Mouse (Mus musculus) megakaryocyte-erythroid progenitor cell, adult 5-6 weeks (primary cell): ENCODE results near the gene Edn3. TPM values are rescaled to one million over a fixed set of nuclear protein-coding genes. Genes with fewer than 3 reads are reported as not detected.

Source experiments
- ATAC-seq: replicated peaks from 2 replicates; pipeline ENCODE4 v1.8.0; 2016; ENCODE audit warnings: mild to moderate bottlenecking, inconsistent platforms; ENCODE audit not compliant: severe bottlenecking, poor library complexity, low FRiP score, low TSS enrichment
- total RNA-seq, 2 experiments: library from RNA; stranded (forward) in 1 of 2; stranded (reverse) in 1 of 2; fragments of 200-1000, 215-1000 nt in 1 of 2; fragments of >200 nt in 1 of 2; fragmentation: Nextera tagmentation in 1 of 2; gene quantifications; 2 replicates each; pipeline ENCODE4 v1.2.3; 2014 to 2017

Edn3 gene
- total RNA-seq, 2 experiments from 2014 or later: not detected

DNA sequence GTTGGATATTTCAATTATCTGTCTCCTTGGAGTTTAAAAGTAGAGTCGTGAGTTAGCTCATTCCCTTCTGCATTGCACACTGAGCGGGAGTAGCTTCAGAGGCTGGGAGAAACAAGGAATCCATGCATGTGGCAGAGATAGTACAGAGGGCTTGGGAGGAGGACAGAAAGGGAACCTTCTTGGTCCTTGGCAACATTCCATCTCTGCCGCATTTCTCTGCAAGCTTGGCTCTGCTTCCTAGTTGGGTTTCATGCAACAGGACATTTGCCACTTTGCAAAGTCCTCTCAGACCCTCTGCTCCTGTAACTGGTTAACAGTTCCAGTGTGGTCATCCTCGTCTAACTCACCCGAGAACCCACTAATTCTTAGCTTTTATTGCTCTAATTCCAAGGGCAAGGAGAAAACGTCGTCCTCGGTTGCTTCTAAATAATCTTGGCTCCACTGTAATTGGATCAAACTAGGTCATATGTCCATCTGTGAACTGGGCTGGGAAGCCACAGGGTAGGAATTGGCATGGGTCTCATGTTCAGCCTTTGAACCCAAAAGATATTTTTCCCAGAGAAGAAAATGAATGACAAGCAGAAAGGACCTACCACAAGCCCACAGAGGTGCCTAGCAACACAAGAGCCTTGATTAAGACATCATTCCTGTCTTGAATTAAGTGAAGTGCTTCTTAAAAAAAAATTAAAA lies 32.2 kb downstream of the Edn3 start:
- no peak for ATAC-seq

- no peak for ATAC-seq
Measured at GRCm38 (mm10) chr2:174793181-174793580, 32.8 kb downstream of the Edn3 start.

DNA sequence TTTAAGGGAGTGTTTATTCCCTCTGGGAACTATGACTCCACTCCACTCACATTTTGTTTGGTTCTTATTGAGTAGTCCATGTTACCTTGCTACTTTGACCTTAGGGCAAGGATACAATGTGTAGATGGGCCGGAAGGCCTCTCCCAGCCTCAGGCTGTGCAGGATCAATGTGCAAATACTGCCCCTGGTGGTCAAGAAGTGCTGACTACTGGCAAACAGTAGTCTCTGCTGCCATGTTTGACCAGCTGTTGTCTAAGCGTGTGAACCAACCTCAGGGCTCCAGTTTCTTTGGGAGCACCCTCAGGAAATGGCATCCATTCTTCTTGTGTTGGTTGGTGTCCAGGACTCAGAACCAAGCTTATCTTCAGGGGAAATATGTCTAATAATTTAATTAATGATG lies 36.6 kb downstream of the Edn3 start:
- 0 out of 2 replicates have a peak, but pooled peaks have one; percentile 26 for ATAC-seq

GRCm38 (mm10) chr2:174797495-174798068 lies 37.2 kb downstream of the Edn3 start:
- no peak for ATAC-seq

GRCm38 (mm10) chr2:174802453-174802852 lies 42.0 kb downstream of the Edn3 start:
- ATAC-seq: no peak

- ATAC-seq: no peak
Measured at GRCm38 (mm10) chr2:174803661-174804060, 43.2 kb downstream of the Edn3 start.

DNA sequence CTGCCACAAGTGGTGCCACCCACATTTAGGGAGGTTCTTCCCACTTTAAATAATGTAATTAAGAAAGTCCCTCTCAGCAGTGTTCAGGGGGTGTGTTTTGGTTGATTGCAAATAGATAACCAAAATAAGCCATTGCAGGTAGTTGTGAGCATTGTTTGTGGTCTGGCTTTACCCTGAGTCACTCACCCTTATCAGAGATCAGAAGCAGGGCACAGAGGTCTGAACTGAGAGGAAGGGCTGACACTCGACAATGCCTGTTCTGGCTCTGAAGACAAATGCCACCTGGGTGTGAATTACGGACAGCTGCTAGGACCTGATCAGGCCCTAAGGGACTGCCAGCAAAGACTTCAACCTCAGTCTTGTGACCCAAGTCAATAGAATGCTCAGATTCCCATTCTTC lies 47.5 kb downstream of the Edn3 start:
- peak; percentile 64 for ATAC-seq

DNA sequence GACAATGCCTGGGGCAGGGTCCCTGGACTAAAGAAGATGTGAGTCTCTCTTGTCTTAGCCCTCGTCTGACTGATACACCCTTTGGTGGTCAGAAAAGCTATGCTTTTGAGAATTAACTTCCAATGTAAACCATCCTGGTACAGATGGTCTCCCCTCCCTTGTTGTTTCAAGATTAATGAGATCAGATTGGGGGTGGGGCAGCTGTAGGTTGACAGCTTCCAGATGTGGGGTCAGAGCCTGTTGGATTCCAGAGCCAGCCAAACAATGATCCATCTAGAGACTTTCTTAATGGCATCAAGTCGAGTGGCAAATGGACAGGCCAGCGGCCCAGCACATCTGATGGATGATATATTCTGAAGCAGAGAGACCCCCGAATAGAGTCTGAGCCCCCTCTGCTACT lies 48.9 kb downstream of the Edn3 start:
- no peak for ATAC-seq

GRCm38 (mm10) chr2:174813306-174813705 lies 52.9 kb downstream of the Edn3 start:
- no peak for ATAC-seq

GRCm38 (mm10) chr2:174816163-174816562 lies 55.7 kb downstream of the Edn3 start:
- ATAC-seq: no peak

- ATAC-seq: no peak
Measured at GRCm38 (mm10) chr2:174820286-174820685, 59.9 kb downstream of the Edn3 start.

- no peak for ATAC-seq
Measured at GRCm38 (mm10) chr2:174827829-174828228, 67.4 kb downstream of the Edn3 start.

GRCm38 (mm10) chr2:174833608-174834007 lies 73.2 kb downstream of the Edn3 start:
- no peak for ATAC-seq

Other genes with a start within 250 kb of the Edn3 start
- gene Zfp831, start 117.1 kb upstream of the Edn3 start, total RNA-seq (2014; fragmentation: Nextera tagmentation): 8.0 and 9.4 TPM in 2 replicates
- 4.0 and 4.7 TPM in 2 replicates for gene Zfp831, start 117.1 kb upstream of the Edn3 start, total RNA-seq (2017)
- gene Gm14444, start 249.6 kb downstream of the Edn3 start, total RNA-seq (2014; fragmentation: Nextera tagmentation): not detected in 2 replicates
- not detected in 2 replicates for gene Gm14444, start 249.6 kb downstream of the Edn3 start, total RNA-seq (2017)